Comparison of ENCODE assay signal across 9 mouse cellular contexts in the genomic region with DNA sequence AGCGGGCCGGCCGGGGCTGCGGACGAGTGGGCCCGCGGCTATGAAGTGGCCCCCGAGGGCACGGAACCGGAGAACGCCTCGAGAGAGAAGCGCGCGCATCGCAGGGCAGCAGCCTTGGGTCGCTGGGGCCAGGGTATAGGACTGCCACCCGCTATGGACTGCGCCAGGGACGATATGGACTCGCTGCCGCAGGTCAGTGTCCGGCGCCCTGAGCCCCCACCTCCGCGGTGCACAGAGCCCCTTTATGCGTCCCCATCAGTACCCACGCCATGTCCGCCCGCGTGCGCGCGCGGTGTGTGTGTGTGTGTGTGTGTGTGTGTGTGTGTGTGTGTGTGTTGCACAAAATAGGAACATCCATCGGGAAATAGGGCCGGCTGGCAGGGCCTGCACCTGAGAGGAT. TPM values are rescaled to one million over a fixed set of nuclear protein-coding genes. Genes with fewer than 3 reads are reported as not detected.
DNase-seq lines count a peak whose midpoint lies in the region; ATAC-seq lines count a peak whose summit lies in the region.
"Had no signal": no experiment of that assay in that cellular context is flagged by ENCODE, and none has a peak within 500 bp of the region (broad histone marks: within the 10 kb centered on the region; RNA-seq: fewer than 3 reads in every experiment).

No protein-coding gene starts in this region.

- H3K4me2 ChIP-seq in kidney, embryonic 14.5 days (replicated peaks; ENCODE audit: low read depth, low read length): peak overlapping the region; percentile 96
- H3K4me2 ChIP-seq in embryonic facial prominence, embryonic 11.5 days (ENCODE audit: low read depth, low read length): peak overlapping the region; percentile 99
- peak overlapping the region; percentile 80 for H3K4me2 ChIP-seq in hindbrain, embryonic 15.5 days
- peak overlapping the region; percentile 92 for H3K4me2 ChIP-seq in midbrain, embryonic 11.5 days

- no peak for DNase-seq in kidney, postnatal 10 days
- peak; percentile 9 for DNase-seq in embryonic facial prominence, embryonic 11.5 days (ENCODE audit: low spot score)
- DNase-seq in midbrain, embryonic 11.5 days (ENCODE audit: low spot score, missing footprints): peak; percentile 93
- no peak for DNase-seq in thymus, postnatal 14 days
- DNase-seq in spleen, postnatal 10 days (ENCODE audit: low spot score in 2 of 2): no peak
- DNase-seq in gastrocnemius, postnatal 36 days: no peak

- H3K4me1 ChIP-seq in kidney, embryonic 14.5 days (ENCODE audit: control insufficient read depth, insufficient read depth, low read length): peaks cover 7% of the 10 kb centered on the region
- H3K4me1 ChIP-seq in embryonic facial prominence, embryonic 11.5 days (ENCODE audit: control insufficient read depth, insufficient read depth, low read length): no peaks in the 10 kb centered on the region
- peaks cover 42% of the 10 kb centered on the region for H3K4me1 ChIP-seq in hindbrain, embryonic 15.5 days (replicated peaks)
- no peaks in the 10 kb centered on the region; the same call in none of the 2 replicates for H3K4me1 ChIP-seq in midbrain, embryonic 11.5 days (ENCODE audit: control insufficient read depth, insufficient read depth, low read length)

- peak overlapping the region; percentile 49 for H3K4me3 ChIP-seq in kidney, embryonic 14.5 days (ENCODE audit: low read length)
- H3K4me3 ChIP-seq in embryonic facial prominence, embryonic 11.5 days (ENCODE audit: low read depth, low read length): peak overlapping the region; percentile 60
- H3K4me3 ChIP-seq in hindbrain, embryonic 15.5 days: peak overlapping the region; percentile 92
- peak overlapping the region; percentile 72 for H3K4me3 ChIP-seq in midbrain, embryonic 11.5 days (ENCODE audit: low read depth, low read length)

- peak overlapping the region; percentile 53; the same call in 1 of the 2 replicates for H3K9ac ChIP-seq in kidney, embryonic 14.5 days (ENCODE audit: low read depth, low read length)
- peak overlapping the region; percentile 57 for H3K9ac ChIP-seq in embryonic facial prominence, embryonic 11.5 days (replicated peaks; ENCODE audit: low read length)
- peak overlapping the region; percentile 97 for H3K9ac ChIP-seq in hindbrain, embryonic 15.5 days
- H3K9ac ChIP-seq in midbrain, embryonic 11.5 days (ENCODE audit: low read length): peak overlapping the region; percentile 86

- H3K27ac ChIP-seq in kidney, embryonic 14.5 days (ENCODE audit: low read depth, low read length): no peak overlapping the region
- no peak overlapping the region for H3K27ac ChIP-seq in embryonic facial prominence, embryonic 11.5 days (replicated peaks; ENCODE audit: low read depth, low read length)
- peak overlapping the region; percentile 93 for H3K27ac ChIP-seq in hindbrain, embryonic 15.5 days (replicated peaks)
- no peak overlapping the region; the same call in 1 of the 2 replicates for H3K27ac ChIP-seq in midbrain, embryonic 11.5 days (ENCODE audit: low read depth, low read length)

- H3K36me3 ChIP-seq in kidney, embryonic 14.5 days (ENCODE audit: control insufficient read depth, insufficient read depth, low read length): no peaks in the 10 kb centered on the region
- no peaks in the 10 kb centered on the region for H3K36me3 ChIP-seq in embryonic facial prominence, embryonic 11.5 days (replicated peaks; ENCODE audit: control insufficient read depth, insufficient read depth, low read depth, low read length)
- H3K36me3 ChIP-seq in hindbrain, embryonic 15.5 days: no peaks in the 10 kb centered on the region
- H3K36me3 ChIP-seq in midbrain, embryonic 11.5 days (ENCODE audit: control insufficient read depth, insufficient read depth, low read length): no peaks in the 10 kb centered on the region

- peak; percentile 76 for ATAC-seq in kidney, embryonic 14.5 days (ENCODE audit: low FRiP score, low TSS enrichment)
- peak; percentile 74 for ATAC-seq in embryonic facial prominence, embryonic 11.5 days (replicated peaks; ENCODE audit: insufficient number of reproducible peaks, low FRiP score, low TSS enrichment, low read depth)
- ATAC-seq in hindbrain, embryonic 15.5 days (ENCODE audit: low FRiP score, low read depth): peak; percentile 50
- peak; percentile 80 for ATAC-seq in midbrain, embryonic 11.5 days (ENCODE audit: low FRiP score)

- no peaks in the 10 kb centered on the region for H3K9me3 ChIP-seq in kidney, embryonic 14.5 days (ENCODE audit: control insufficient read depth, low read length)
- no peaks in the 10 kb centered on the region for H3K9me3 ChIP-seq in embryonic facial prominence, embryonic 11.5 days (replicated peaks; ENCODE audit: control insufficient read depth, low read length)
- no peaks in the 10 kb centered on the region for H3K9me3 ChIP-seq in hindbrain, embryonic 15.5 days
- H3K9me3 ChIP-seq in midbrain, embryonic 11.5 days (ENCODE audit: control insufficient read depth, low read length): no peaks in the 10 kb centered on the region

- intact Hi-C loops in gastrocnemius, postnatal 36 days (cut with DNase I): no loop called here

- WGBS in kidney, embryonic 14.5 days: under 1% methylated on average over 32 of the region's 37 CpGs
- WGBS in embryonic facial prominence, embryonic 11.5 days: under 1% methylated on average over 28 of the region's 37 CpGs
- 2% methylated on average over 32 of the region's 37 CpGs for WGBS in hindbrain, embryonic 15.5 days
- WGBS in midbrain, embryonic 11.5 days: under 1% methylated on average over 32 of the region's 37 CpGs

- peaks cover 44% of the 10 kb centered on the region for H3K27me3 ChIP-seq in kidney, embryonic 14.5 days (ENCODE audit: control insufficient read depth, insufficient read depth, low read length)
- H3K27me3 ChIP-seq in embryonic facial prominence, embryonic 11.5 days (ENCODE audit: control insufficient read depth, insufficient read depth, low read length): peaks cover 25% of the 10 kb centered on the region
- H3K27me3 ChIP-seq in hindbrain, embryonic 15.5 days: no peaks in the 10 kb centered on the region
- H3K27me3 ChIP-seq in midbrain, embryonic 11.5 days (ENCODE audit: control insufficient read depth, insufficient read depth, low read length): peaks cover 3% of the 10 kb centered on the region; the same call in 1 of the 2 replicates

RNA-seq across cellular contexts. Expression of gene B3gat1, which starts 0.5 kb away (rescaled TPM):
- 0.13 and 0.14 TPM in 2 replicates for polyA plus RNA-seq in kidney, embryonic 14.5 days (2014; fragmentation: Nextera tagmentation; extraction: Ambion mirVana)
- 1.2 and 1.3 TPM in 2 replicates for polyA plus RNA-seq in embryonic facial prominence, embryonic 11.5 days (2014; fragmentation: Nextera tagmentation; extraction: Ambion mirVana)
- 41.1 and 51.0 TPM in 2 replicates for polyA plus RNA-seq in hindbrain, embryonic 15.5 days (2015; fragmentation: Nextera tagmentation; extraction: Ambion mirVana)
- 4.7 and 5.7 TPM in 2 replicates for polyA plus RNA-seq in midbrain, embryonic 11.5 days (2014; fragmentation: Nextera tagmentation; extraction: Ambion mirVana)
- under 1 TPM; 0.43 to 0.94 TPM for total RNA-seq in gastrocnemius, postnatal 36 days (2021)
- polyA plus RNA-seq: large intestine, adult 2 months had no signal

Comparison
In these comparisons a context has a peak if more than half of its experiments do, and no peak if none do; other contexts are left out.
1. DNase-seq: peak in embryonic facial prominence, embryonic 11.5 days (single experiment) and midbrain, embryonic 11.5 days (single experiment); none in kidney, postnatal 10 days (single experiment), thymus, postnatal 14 days (single experiment), spleen, postnatal 10 days (0 of 2) and gastrocnemius, postnatal 36 days (0 of 2).
2. Peak in every context shown above with its lines, with median percentiles within 50 percentile points of each other: ATAC-seq, H3K4me2 ChIP-seq, H3K4me3 ChIP-seq and H3K9ac ChIP-seq.